Mouse (Mus musculus) 3134 (cell line): ENCODE measurements at regions not wholly inside any gene's neighbourhood (a gene's known extent, or its start where the extent isn't known, plus 50 kb on each side); places are given as distances from the start of the nearest gene placed in this dataset.

ENCODE experiments used
- DNase-seq: peaks from one replicate; pipeline ENCODE4 v3.0.0-alpha.2; 2011; ENCODE audit warnings: low spot score; ENCODE audit not compliant: insufficient read length; ENCODE audit errors: extremely low read depth

- DNase-seq: no peak
Measured at GRCm38 (mm10) chr2:78427659-78428336, 440.1 kb upstream of the Ube2e3 start.

- DNase-seq: no peak
Measured at GRCm38 (mm10) chr2:78418561-78419338, 449.2 kb upstream of the Ube2e3 start.

GRCm38 (mm10) chr2:78416574-78417109 is 451.3 kb upstream of the Ube2e3 start:
- no peak for DNase-seq

GRCm38 (mm10) chr2:78412985-78413384 is 454.9 kb upstream of the Ube2e3 start:
- no peak for DNase-seq

- DNase-seq: no peak
Measured at GRCm38 (mm10) chr2:78403890-78404289, 457.7 kb upstream of the Cwc22 start.

- DNase-seq: no peak
Measured at GRCm38 (mm10) chr2:78399236-78399635, 453.1 kb upstream of the Cwc22 start.

- no peak for DNase-seq
Measured at GRCm38 (mm10) chr2:78396924-78397323, 450.7 kb upstream of the Cwc22 start.

- no peak for DNase-seq
Measured at GRCm38 (mm10) chr2:78393090-78393489, 446.9 kb upstream of the Cwc22 start.

GRCm38 (mm10) chr2:78392425-78392824 is 446.2 kb upstream of the Cwc22 start:
- no peak for DNase-seq

- no peak for DNase-seq
Measured at GRCm38 (mm10) chr2:78388001-78388400, 441.8 kb upstream of the Cwc22 start.

GRCm38 (mm10) chr2:78381234-78381633 is 435.1 kb upstream of the Cwc22 start:
- DNase-seq: no peak

GRCm38 (mm10) chr2:78331736-78332475 is 385.7 kb upstream of the Cwc22 start:
- no peak for DNase-seq

GRCm38 (mm10) chr2:78326091-78326490 is 379.9 kb upstream of the Cwc22 start:
- DNase-seq: no peak

- no peak for DNase-seq
Measured at GRCm38 (mm10) chr2:78322216-78322965, 376.2 kb upstream of the Cwc22 start.

GRCm38 (mm10) chr2:78311766-78312491 is 365.8 kb upstream of the Cwc22 start:
- DNase-seq: no peak

GRCm38 (mm10) chr2:78309361-78309760 is 363.2 kb upstream of the Cwc22 start:
- no peak for DNase-seq

GRCm38 (mm10) chr2:78306897-78307296 is 360.7 kb upstream of the Cwc22 start:
- DNase-seq: no peak

- no peak for DNase-seq
Measured at GRCm38 (mm10) chr2:78291665-78292064, 345.5 kb upstream of the Cwc22 start.

GRCm38 (mm10) chr2:78284806-78285205 is 338.6 kb upstream of the Cwc22 start:
- no peak for DNase-seq

- no peak for DNase-seq
Measured at GRCm38 (mm10) chr2:78283605-78284004, 337.4 kb upstream of the Cwc22 start.
